Mouse (Mus musculus): ENCODE measurements around the gene Traf3ip1. TPM values are rescaled to one million over a fixed set of nuclear protein-coding genes. Genes with fewer than 3 reads are reported as not detected.

Traf3ip1 gene
- polyA plus RNA-seq, 2 experiments = 1.3 to 4.1 TPM

DNA sequence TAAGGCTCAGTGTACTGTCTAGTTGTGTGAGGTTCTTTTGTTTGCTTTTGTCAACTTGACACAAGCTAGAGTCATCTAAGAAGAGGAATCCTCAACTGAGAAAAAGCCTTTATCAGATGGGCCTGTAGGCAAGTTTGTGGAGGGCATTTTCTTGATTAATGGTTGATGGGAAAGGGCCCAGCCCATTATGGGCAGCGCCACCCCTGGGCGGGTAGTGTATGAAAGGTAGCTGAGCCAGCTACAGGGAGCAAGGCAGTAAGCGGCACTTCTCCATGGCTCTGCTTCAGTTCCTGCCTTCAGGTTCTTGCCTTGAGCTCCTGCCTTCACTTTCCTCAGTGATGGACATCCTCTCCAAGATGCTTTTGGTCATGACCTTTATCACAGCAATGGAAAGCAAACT, 8.3 kb upstream of the Traf3ip1 start:
- H3K4me3 ChIP-seq (ENCODE audit: insufficient read depth in 1 of 2, low read depth in 2 of 2, low read length in 2 of 2) = no peak overlapping the region
- 71% methylated on average over 3 of the region's 3 CpGs for WGBS (ENCODE audit: insufficient replicate concordance)
- H3K27ac ChIP-seq = no peak overlapping the region
- H3K9ac ChIP-seq (replicated peaks) = no peak overlapping the region
- DNase-seq (ENCODE audit: low read depth in 3 of 3, low spot score in 3 of 3) (no peak), ATAC-seq (ENCODE audit: insufficient read depth) (no peak)
- peaks cover 0 to 6% of the 10 kb centered on the region in 2 experiments; a peak in 1 of 4 replicates for H3K4me1 ChIP-seq (replicated peaks; ENCODE audit: control insufficient read depth in 2 of 2, insufficient read depth in 2 of 2, low read length in 1 of 2)
- no peaks in the 10 kb centered on the region for H3K9me3 ChIP-seq (ENCODE audit: control insufficient read depth, low read length)
- no peak overlapping the region for H3K4me2 ChIP-seq (ENCODE audit: low read depth)
- H3K27me3 ChIP-seq (ENCODE audit: control insufficient read depth, insufficient read depth, low read length) = no peaks in the 10 kb centered on the region
- TF ChIP-seq CTCF (IDR thresholded peaks at IDR 0.05; ENCODE audit: low read depth) (no peak), EP300 (IDR thresholded peaks at IDR 0.05; ENCODE audit: low read depth) (no peak)
- no peaks in the 10 kb centered on the region for H3K36me3 ChIP-seq (replicated peaks; ENCODE audit: control insufficient read depth, insufficient read depth, low read depth)

DNA sequence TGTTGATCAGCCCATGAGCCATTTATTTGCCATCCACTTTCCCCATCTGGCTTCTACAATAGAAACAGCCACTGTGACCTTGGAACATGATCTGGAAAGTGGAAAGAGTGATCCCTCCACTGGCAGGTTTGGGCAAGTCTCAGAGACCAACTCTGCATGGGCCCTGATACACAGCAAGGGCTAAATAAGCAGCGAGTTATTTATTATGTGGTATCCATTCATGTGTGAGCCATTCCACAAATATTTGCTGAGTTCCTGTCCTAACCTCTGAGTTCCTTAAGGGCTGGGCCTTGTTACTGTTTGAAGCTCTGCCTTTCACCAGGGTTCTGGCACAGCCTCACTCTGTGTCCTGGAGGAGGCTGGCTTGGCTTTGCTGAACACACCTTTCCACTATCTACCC, 4.1 kb upstream of the Traf3ip1 start:
- 41% methylated on average over 1 of the region's 1 CpGs for WGBS (ENCODE audit: insufficient replicate concordance)
- ATAC-seq (ENCODE audit: insufficient read depth) = no peak
- peak in 1 of 3 experiments; percentile 17 for DNase-seq (ENCODE audit: low read depth in 3 of 3, low spot score in 3 of 3)
- Histone ChIP-seq H3K36me3 (replicated peaks; ENCODE audit: control insufficient read depth, insufficient read depth, low read depth) (no peaks in the 10 kb centered on the region), H3K4me2 (ENCODE audit: low read depth) (no peak overlapping the region), H3K27ac (no peak overlapping the region), H3K4me1 (replicated peaks; ENCODE audit: control insufficient read depth in 2 of 2, insufficient read depth in 2 of 2, low read length in 1 of 2) (peaks cover 0 to 10% of the 10 kb centered on the region in 2 experiments; a peak in 2 of 4 replicates), H3K9ac (replicated peaks) (no peak overlapping the region), H3K27me3 (ENCODE audit: control insufficient read depth, insufficient read depth, low read length) (no peaks in the 10 kb centered on the region), H3K4me3 (ENCODE audit: insufficient read depth in 1 of 2, low read depth in 2 of 2, low read length in 2 of 2) (no peak overlapping the region), H3K9me3 (ENCODE audit: control insufficient read depth, low read length) (no peaks in the 10 kb centered on the region)
- no peak for TF ChIP-seq CTCF (IDR thresholded peaks at IDR 0.05; ENCODE audit: low read depth)
- TF ChIP-seq EP300 (IDR thresholded peaks at IDR 0.05; ENCODE audit: low read depth) = no peak

DNA sequence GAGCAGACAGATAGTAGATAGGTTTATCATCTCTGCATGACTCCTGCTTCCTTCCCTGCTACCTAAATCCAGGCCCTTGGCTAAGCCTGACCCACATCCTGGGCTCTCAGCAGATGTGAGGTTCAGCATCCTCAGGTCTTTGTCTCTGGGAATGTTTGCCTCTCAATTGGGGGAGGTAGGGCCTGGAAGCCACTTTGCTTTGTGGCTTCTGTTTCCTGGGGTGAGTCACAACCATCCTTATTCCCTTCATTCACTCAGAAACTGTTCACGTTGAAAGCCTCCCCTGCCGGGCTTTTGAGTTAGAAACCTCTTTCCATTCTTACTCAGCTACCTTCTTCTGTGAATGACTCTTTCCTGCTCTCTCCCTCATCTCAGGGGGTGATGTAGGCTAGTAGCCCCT, 1.7 kb upstream of the Traf3ip1 start:
- no peaks in the 10 kb centered on the region for H3K9me3 ChIP-seq (ENCODE audit: control insufficient read depth, low read length)
- H3K4me1 ChIP-seq (replicated peaks; ENCODE audit: control insufficient read depth in 2 of 2, insufficient read depth in 2 of 2, low read length in 1 of 2) = peaks cover 0 to 12% of the 10 kb centered on the region in 2 experiments; a peak in 2 of 4 replicates
- no peaks in the 10 kb centered on the region for H3K36me3 ChIP-seq (replicated peaks; ENCODE audit: control insufficient read depth, insufficient read depth, low read depth)
- H3K9ac ChIP-seq (replicated peaks) = no peak overlapping the region
- no peak overlapping the region for H3K4me3 ChIP-seq (ENCODE audit: insufficient read depth in 1 of 2, low read depth in 2 of 2, low read length in 2 of 2)
- no peak overlapping the region for H3K27ac ChIP-seq
- WGBS (ENCODE audit: insufficient replicate concordance) = 20% methylated on average over 2 of the region's 2 CpGs
- ATAC-seq (ENCODE audit: insufficient read depth) (no peak), DNase-seq (ENCODE audit: low read depth in 3 of 3, low spot score in 3 of 3) (no peak)
- H3K4me2 ChIP-seq (ENCODE audit: low read depth) = no peak overlapping the region
- no peak for TF ChIP-seq EP300 (IDR thresholded peaks at IDR 0.05; ENCODE audit: low read depth)
- no peak for TF ChIP-seq CTCF (IDR thresholded peaks at IDR 0.05; ENCODE audit: low read depth)
- no peaks in the 10 kb centered on the region for H3K27me3 ChIP-seq (ENCODE audit: control insufficient read depth, insufficient read depth, low read length)

- H3K9ac ChIP-seq (replicated peaks) = no peak overlapping the region
- no peak for DNase-seq (ENCODE audit: low read depth in 3 of 3, low spot score in 3 of 3)
- H3K4me3 ChIP-seq (ENCODE audit: insufficient read depth in 1 of 2, low read depth in 2 of 2, low read length in 2 of 2) = no peak overlapping the region
- H3K4me1 ChIP-seq (replicated peaks; ENCODE audit: control insufficient read depth in 2 of 2, insufficient read depth in 2 of 2, low read length in 1 of 2) = peaks cover 0 to 12% of the 10 kb centered on the region in 2 experiments; a peak in 2 of 4 replicates
- H3K36me3 ChIP-seq (replicated peaks; ENCODE audit: control insufficient read depth, insufficient read depth, low read depth) = no peaks in the 10 kb centered on the region
- ATAC-seq (ENCODE audit: insufficient read depth) = peak; percentile 6; the same call in 1 of the 2 replicates
- peak overlapping the region; percentile 42 for H3K4me2 ChIP-seq (ENCODE audit: low read depth)
- TF ChIP-seq CTCF (IDR thresholded peaks at IDR 0.05; ENCODE audit: low read depth) = no peak
- no peak for TF ChIP-seq EP300 (IDR thresholded peaks at IDR 0.05; ENCODE audit: low read depth)
- H3K9me3 ChIP-seq (ENCODE audit: control insufficient read depth, low read length) = no peaks in the 10 kb centered on the region
- H3K27ac ChIP-seq = no peak overlapping the region
- H3K27me3 ChIP-seq (ENCODE audit: control insufficient read depth, insufficient read depth, low read length) = no peaks in the 10 kb centered on the region
- WGBS (ENCODE audit: insufficient replicate concordance) = 36% methylated on average over 3 of the region's 3 CpGs
Observed at GRCm38 (mm10) chr1:91493938-91494337, 509 bp upstream of the Traf3ip1 start.

GRCm38 (mm10) chr1:91495321-91495720, 874 bp downstream of the Traf3ip1 start:
- no peak for DNase-seq (ENCODE audit: low read depth in 3 of 3, low spot score in 3 of 3)
- H3K27ac ChIP-seq = no peak overlapping the region
- H3K4me2 ChIP-seq (ENCODE audit: low read depth) = peak overlapping the region; percentile 62

More at GRCm38 (mm10) chr1:91495321-91495720, 874 bp downstream of the Traf3ip1 start:
- ATAC-seq (ENCODE audit: insufficient read depth) = no peak
- H3K4me1 ChIP-seq (replicated peaks; ENCODE audit: control insufficient read depth in 2 of 2, insufficient read depth in 2 of 2, low read length in 1 of 2) = peaks cover 0 to 12% of the 10 kb centered on the region in 2 experiments; a peak in 2 of 4 replicates
- H3K9ac ChIP-seq (replicated peaks) = peak overlapping the region; percentile 37
- H3K4me3 ChIP-seq (ENCODE audit: insufficient read depth in 1 of 2, low read depth in 2 of 2, low read length in 2 of 2) = peak overlapping the region; percentile 65 to 70
- 47% methylated on average over 5 of the region's 5 CpGs for WGBS (ENCODE audit: insufficient replicate concordance)
- TF ChIP-seq CTCF (IDR thresholded peaks at IDR 0.05; ENCODE audit: low read depth) (no peak), EP300 (IDR thresholded peaks at IDR 0.05; ENCODE audit: low read depth) (no peak)
- no peaks in the 10 kb centered on the region for H3K27me3 ChIP-seq (ENCODE audit: control insufficient read depth, insufficient read depth, low read length)
- H3K9me3 ChIP-seq (ENCODE audit: control insufficient read depth, low read length) = no peaks in the 10 kb centered on the region
- H3K36me3 ChIP-seq (replicated peaks; ENCODE audit: control insufficient read depth, insufficient read depth, low read depth) = no peaks in the 10 kb centered on the region
